Mouse (Mus musculus): Measurements from ENCODE around the gene Rbm4b. TPM values are rescaled to one million over a fixed set of nuclear protein-coding genes. Genes with fewer than 3 reads are reported as not detected.
A peak's percentile ranks its signal among the peaks of the same experiment; 100 is the strongest.
"Not testable (repeated sequence)": the region's sequence is repeated elsewhere in the genome, so short reads cannot be mapped to it uniquely, and the experiment has no call there.

The Rbm4b gene
- polyA plus RNA-seq, 1 experiment from 2014 or later = 136 TPM

DNA sequence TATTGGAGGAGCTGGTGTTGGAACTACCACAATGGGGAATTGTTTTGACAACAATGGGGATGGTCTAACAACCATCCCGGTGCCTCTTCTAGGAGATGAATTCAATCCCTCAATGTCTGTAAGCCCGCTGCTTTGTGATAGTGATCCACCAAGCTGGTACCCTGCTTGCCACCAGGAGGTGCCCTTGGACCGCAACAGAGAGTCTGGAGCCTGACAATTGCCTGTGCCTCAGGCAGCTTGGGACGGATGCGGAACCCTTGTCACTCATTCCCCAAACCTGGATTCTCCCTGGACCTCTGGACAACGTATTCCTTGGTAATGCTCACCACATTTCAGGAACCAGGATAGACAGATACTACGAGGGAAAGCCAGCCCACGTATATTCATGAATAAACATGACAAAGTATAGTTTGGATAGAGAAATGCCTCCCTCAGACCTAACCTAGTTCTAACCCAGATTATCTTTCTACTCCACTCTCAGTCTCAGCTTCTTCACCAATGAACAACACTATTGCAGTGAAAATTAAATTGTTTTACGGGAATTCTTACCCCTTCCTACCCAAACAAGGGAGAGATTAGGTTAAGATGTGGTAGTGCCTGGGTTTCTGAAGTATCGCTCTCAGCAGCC, 618 bp upstream of the Rbm4b start:
- Histone ChIP-seq H3K36me3 (replicated peaks; ENCODE audit: control insufficient read depth, insufficient read depth) (peaks cover 60% of the 10 kb centered on the region), H3K9me3 (ENCODE audit: control insufficient read depth, low read length) (no peaks in the 10 kb centered on the region), H3K4me2 (replicated peaks) (peak overlapping the region; percentile 80), H3K27me3 (ENCODE audit: control insufficient read depth, insufficient read depth, low read length) (no peaks in the 10 kb centered on the region), H3K9ac (peak overlapping the region; percentile 57), H3K4me3 (replicated peaks; ENCODE audit: low read length) (peak overlapping the region; percentile 65), H3K27ac (peak overlapping the region; percentile 94), H3K4me1 (replicated peaks; ENCODE audit: control insufficient read depth, insufficient read depth, low read length) (peaks cover 31% of the 10 kb centered on the region)
- peak; percentile 71 for ATAC-seq (ENCODE audit: low FRiP score)
- under 1% methylated on average over 10 of the region's 10 CpGs for WGBS
- DNase-seq (ENCODE audit: low spot score) = peak; percentile 88

DNA sequence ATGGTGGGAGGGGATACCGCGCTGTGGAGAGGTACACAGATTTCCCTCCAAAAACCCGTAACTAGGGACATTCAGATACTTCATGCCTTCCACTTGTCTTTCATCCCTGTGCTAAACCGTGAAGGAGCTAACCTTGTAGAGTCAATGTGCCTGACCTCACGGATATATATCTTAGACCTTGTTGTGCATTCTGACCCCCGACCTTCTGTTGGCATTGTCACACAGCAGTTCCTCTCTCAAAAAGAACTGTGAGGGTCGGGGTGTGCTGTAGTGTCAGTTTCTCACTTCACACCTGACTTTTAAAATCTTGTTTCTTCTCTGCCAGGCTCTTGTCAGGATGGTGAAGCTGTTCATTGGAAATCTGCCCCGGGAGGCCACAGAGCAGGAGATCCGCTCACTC, 624 bp downstream of the Rbm4b start:
- H3K4me1 ChIP-seq (replicated peaks; ENCODE audit: control insufficient read depth, insufficient read depth, low read length) = peaks cover 39% of the 10 kb centered on the region
- peak overlapping the region; percentile 94 for H3K27ac ChIP-seq
- ATAC-seq (ENCODE audit: low FRiP score) (no peak), DNase-seq (ENCODE audit: low spot score) (no peak)
- peak overlapping the region; percentile 80 for H3K4me2 ChIP-seq (replicated peaks)
- H3K27me3 ChIP-seq (ENCODE audit: control insufficient read depth, insufficient read depth, low read length) = no peaks in the 10 kb centered on the region
- H3K9me3 ChIP-seq (ENCODE audit: control insufficient read depth, low read length) = no peaks in the 10 kb centered on the region
- H3K36me3 ChIP-seq (replicated peaks; ENCODE audit: control insufficient read depth, insufficient read depth) = peaks cover 60% of the 10 kb centered on the region
- WGBS = 5% methylated on average over 9 of the region's 9 CpGs
- H3K4me3 ChIP-seq (replicated peaks; ENCODE audit: low read length) = peak overlapping the region; percentile 65
- peak overlapping the region; percentile 83 for H3K9ac ChIP-seq

DNA sequence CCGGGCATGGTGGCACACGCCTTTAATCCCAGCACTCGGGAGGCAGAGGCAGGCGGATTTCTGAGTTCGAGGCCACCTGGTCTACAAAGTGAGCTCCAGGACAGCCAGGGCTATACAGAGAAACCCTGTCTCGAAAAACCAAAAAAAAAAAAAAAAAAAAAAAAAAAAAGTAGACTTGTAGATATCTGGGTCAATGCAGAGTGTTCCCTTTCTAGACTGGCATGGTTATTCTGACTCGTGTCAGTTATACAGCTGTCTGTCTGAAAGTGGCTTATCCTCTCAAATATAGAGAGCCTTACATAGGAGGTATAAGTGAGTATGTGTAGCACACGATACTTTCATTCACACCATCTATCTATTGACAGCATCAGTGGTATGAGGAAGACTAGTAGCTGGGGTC, 4.2 kb downstream of the Rbm4b start:
- H3K27me3 ChIP-seq (ENCODE audit: control insufficient read depth, insufficient read depth, low read length); ATAC-seq (ENCODE audit: low FRiP score); H3K4me3 ChIP-seq (replicated peaks; ENCODE audit: low read length); DNase-seq (ENCODE audit: low spot score); H3K9ac ChIP-seq; H3K27ac ChIP-seq; H3K9me3 ChIP-seq (ENCODE audit: control insufficient read depth, low read length): not testable (repeated sequence)
- Histone ChIP-seq H3K4me1 (replicated peaks; ENCODE audit: control insufficient read depth, insufficient read depth, low read length) (peaks cover 64% of the 10 kb centered on the region), H3K36me3 (replicated peaks; ENCODE audit: control insufficient read depth, insufficient read depth) (peaks cover 79% of the 10 kb centered on the region), H3K4me2 (replicated peaks) (peak overlapping the region; percentile 91)
- WGBS = 89% methylated on average over 8 of the region's 8 CpGs

DNA sequence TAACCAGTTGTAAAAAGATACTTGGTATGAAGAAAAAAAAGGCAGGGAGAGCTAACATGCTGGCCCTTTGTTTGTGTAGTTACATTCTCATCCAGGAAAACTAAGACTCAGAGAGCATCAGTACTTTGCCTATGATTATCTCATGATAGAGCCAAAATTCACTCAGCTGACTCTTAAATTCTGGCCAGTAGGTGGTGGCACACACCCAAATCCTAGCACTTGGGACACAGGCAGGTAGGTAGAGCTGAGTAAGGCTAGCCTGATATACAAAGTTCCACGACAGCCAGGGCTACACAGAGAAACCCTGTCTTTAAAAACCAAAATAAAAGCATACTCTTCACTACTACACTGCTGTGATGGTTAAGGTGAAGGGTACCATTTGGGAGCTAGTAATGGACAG, 6.6 kb downstream of the Rbm4b start:
- WGBS = 55% methylated on average over 1 of the region's 1 CpGs
- Histone ChIP-seq H3K9ac (no peak overlapping the region), H3K36me3 (replicated peaks; ENCODE audit: control insufficient read depth, insufficient read depth) (peaks cover 98% of the 10 kb centered on the region), H3K27ac (no peak overlapping the region), H3K4me1 (replicated peaks; ENCODE audit: control insufficient read depth, insufficient read depth, low read length) (peaks cover 59% of the 10 kb centered on the region), H3K4me2 (replicated peaks) (no peak overlapping the region), H3K9me3 (ENCODE audit: control insufficient read depth, low read length) (no peaks in the 10 kb centered on the region), H3K4me3 (replicated peaks; ENCODE audit: low read length) (no peak overlapping the region), H3K27me3 (ENCODE audit: control insufficient read depth, insufficient read depth, low read length) (no peaks in the 10 kb centered on the region)
- DNase-seq (ENCODE audit: low spot score) (no peak), ATAC-seq (ENCODE audit: low FRiP score) (no peak)

DNA sequence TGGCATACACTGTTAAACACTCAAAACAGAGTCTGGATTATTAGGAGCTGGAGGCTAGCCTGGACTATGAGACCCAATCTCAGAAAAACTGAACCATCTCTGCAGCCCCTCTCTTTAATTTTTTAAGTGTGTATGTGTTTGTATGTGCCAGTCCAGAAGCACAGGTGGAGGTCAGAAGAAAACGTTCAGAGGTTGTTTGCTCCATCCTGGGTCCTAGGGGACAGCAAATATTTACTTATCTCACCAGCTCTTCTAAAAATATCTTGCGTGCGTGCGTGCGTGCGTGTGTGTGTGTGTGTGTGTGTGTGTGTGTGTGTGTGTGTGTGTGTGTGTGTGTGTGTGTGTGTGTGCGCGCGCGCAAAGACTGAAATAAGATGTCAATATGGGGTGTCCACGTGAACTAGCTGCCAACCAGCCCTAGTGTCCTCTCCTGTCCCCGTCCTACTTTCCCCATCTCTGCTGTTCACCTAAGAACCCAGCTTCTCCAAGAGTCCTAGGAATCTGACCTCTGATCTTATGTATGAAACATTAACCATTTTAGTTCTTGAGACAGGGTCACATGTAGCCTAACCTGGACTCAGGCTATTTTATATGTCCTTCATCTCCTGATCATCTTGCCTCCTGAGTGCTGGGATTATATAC, 11.3 kb downstream of the Rbm4b start:
- ATAC-seq (ENCODE audit: low FRiP score) (no peak), DNase-seq (ENCODE audit: low spot score) (no peak)
- H3K27ac ChIP-seq = no peak overlapping the region
- H3K9ac ChIP-seq = no peak overlapping the region
- H3K4me1 ChIP-seq (replicated peaks; ENCODE audit: control insufficient read depth, insufficient read depth, low read length) = peaks cover 23% of the 10 kb centered on the region
- no peaks in the 10 kb centered on the region for H3K27me3 ChIP-seq (ENCODE audit: control insufficient read depth, insufficient read depth, low read length)
- H3K36me3 ChIP-seq (replicated peaks; ENCODE audit: control insufficient read depth, insufficient read depth) = peaks cover 97% of the 10 kb centered on the region
- H3K9me3 ChIP-seq (ENCODE audit: control insufficient read depth, low read length) = no peaks in the 10 kb centered on the region
- H3K4me3 ChIP-seq (replicated peaks; ENCODE audit: low read length) = no peak overlapping the region
- no peak overlapping the region for H3K4me2 ChIP-seq (replicated peaks)
- WGBS = 88% methylated on average over 12 of the region's 12 CpGs

DNA sequence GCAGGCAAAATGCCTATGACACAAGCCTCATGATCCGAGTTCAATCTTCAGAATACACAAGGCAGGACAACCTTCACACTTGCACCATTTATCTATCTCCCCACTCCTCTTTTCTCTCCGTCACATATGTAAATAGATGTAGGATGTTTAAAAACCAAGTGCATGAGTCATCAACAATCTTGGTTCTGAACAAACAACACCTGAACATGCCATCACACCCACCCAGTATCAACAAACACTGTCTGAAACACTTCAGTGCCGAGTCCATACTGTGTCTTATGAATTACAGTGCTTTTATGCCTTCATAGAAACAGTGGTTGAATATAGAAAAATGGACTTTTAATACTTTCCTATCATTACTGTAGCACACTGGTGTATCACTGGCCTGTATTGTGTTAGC, 16.5 kb downstream of the Rbm4b start:
- ATAC-seq (ENCODE audit: low FRiP score) (no peak), DNase-seq (ENCODE audit: low spot score) (no peak)
- 83% methylated on average over 3 of the region's 3 CpGs for WGBS
- H3K9ac ChIP-seq = no peak overlapping the region
- peaks cover 85% of the 10 kb centered on the region for H3K36me3 ChIP-seq (replicated peaks; ENCODE audit: control insufficient read depth, insufficient read depth)
- no peaks in the 10 kb centered on the region for H3K9me3 ChIP-seq (ENCODE audit: control insufficient read depth, low read length)
- no peak overlapping the region for H3K4me3 ChIP-seq (replicated peaks; ENCODE audit: low read length)
- H3K4me1 ChIP-seq (replicated peaks; ENCODE audit: control insufficient read depth, insufficient read depth, low read length) = no peaks in the 10 kb centered on the region
- no peaks in the 10 kb centered on the region for H3K27me3 ChIP-seq (ENCODE audit: control insufficient read depth, insufficient read depth, low read length)
- no peak overlapping the region for H3K27ac ChIP-seq
- H3K4me2 ChIP-seq (replicated peaks) = no peak overlapping the region

DNA sequence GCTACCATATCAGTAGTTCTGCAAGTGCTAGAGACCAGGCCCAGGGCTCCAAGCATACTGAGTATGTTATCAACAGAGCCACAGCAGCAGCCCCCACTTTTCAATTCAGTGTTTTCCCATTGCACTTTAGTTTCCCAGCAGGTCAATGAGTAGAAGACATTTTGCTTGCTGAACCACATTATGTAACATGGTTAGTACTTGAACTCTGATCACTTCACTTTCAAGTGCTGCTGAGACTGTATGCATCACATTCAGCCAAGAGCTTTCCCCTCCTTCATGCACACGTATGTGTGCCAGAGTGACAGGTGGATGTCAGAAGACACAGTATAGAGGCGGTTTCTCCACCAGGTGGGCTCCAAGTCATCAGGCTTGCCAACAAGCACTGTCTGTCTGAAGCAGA, 26.6 kb downstream of the Rbm4b start:
- no peak overlapping the region for H3K9ac ChIP-seq
- H3K27me3 ChIP-seq (ENCODE audit: control insufficient read depth, insufficient read depth, low read length) = no peaks in the 10 kb centered on the region
- no peaks in the 10 kb centered on the region for H3K9me3 ChIP-seq (ENCODE audit: control insufficient read depth, low read length)
- WGBS = 95% methylated on average over 2 of the region's 2 CpGs
- peaks cover 96% of the 10 kb centered on the region for H3K36me3 ChIP-seq (replicated peaks; ENCODE audit: control insufficient read depth, insufficient read depth)
- no peak for ATAC-seq (ENCODE audit: low FRiP score)
- DNase-seq (ENCODE audit: low spot score) = no peak
- H3K4me1 ChIP-seq (replicated peaks; ENCODE audit: control insufficient read depth, insufficient read depth, low read length) = peaks cover 14% of the 10 kb centered on the region; the same call in 1 of the 2 replicates
- no peak overlapping the region for H3K4me3 ChIP-seq (replicated peaks; ENCODE audit: low read length)
- H3K4me2 ChIP-seq (replicated peaks) = no peak overlapping the region
- H3K27ac ChIP-seq = no peak overlapping the region

DNA sequence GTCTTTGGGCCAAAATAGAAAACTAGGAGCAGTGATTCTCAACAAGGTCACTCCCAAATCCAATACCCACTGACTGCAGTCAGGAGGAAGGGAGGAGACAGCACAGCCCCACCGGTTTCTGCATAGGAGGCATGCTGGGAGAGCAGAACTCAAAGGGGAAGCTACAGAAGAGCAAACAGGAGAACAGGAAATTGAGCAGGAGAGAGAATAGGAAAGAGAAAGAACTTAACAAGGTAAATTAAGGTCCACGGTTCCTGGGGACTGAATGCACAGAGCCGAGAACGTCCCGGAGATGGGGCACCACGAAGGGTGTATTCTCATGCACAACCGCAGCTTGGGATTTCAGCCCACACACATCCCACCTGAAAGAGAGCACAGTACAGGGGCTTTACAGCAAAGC, 28.9 kb downstream of the Rbm4b start:
- no peak overlapping the region for H3K9ac ChIP-seq
- ATAC-seq (ENCODE audit: low FRiP score) = no peak
- H3K4me3 ChIP-seq (replicated peaks; ENCODE audit: low read length) = no peak overlapping the region
- peaks cover 95% of the 10 kb centered on the region for H3K36me3 ChIP-seq (replicated peaks; ENCODE audit: control insufficient read depth, insufficient read depth)
- no peaks in the 10 kb centered on the region for H3K9me3 ChIP-seq (ENCODE audit: control insufficient read depth, low read length)
- H3K27me3 ChIP-seq (ENCODE audit: control insufficient read depth, insufficient read depth, low read length) = no peaks in the 10 kb centered on the region
- no peak for DNase-seq (ENCODE audit: low spot score)
- WGBS = 86% methylated on average over 7 of the region's 7 CpGs
- H3K4me1 ChIP-seq (replicated peaks; ENCODE audit: control insufficient read depth, insufficient read depth, low read length) = peaks cover 30% of the 10 kb centered on the region
- H3K4me2 ChIP-seq (replicated peaks) = no peak overlapping the region
- no peak overlapping the region for H3K27ac ChIP-seq

DNA sequence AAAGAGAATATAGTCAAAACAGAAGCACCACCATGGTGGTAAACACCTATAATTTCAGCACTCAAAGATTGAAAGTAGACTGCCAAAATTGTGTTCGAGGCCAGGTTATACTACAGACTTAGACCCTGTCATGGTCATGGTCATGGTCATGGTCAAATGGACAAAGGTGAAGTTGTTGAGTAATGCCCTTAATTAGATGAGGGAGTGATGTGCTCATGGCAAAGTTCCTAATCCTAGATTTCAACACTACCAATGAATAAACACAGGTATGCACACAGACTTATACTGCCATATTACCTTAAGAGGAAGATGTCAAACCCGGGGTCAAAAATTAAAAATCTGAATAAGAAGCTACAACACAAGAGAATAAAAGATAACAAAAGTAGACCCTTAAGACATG, 30.0 kb downstream of the Rbm4b start:
- no peaks in the 10 kb centered on the region for H3K9me3 ChIP-seq (ENCODE audit: control insufficient read depth, low read length)
- H3K36me3 ChIP-seq (replicated peaks; ENCODE audit: control insufficient read depth, insufficient read depth) = peaks cover 98% of the 10 kb centered on the region
- peaks cover 42% of the 10 kb centered on the region for H3K4me1 ChIP-seq (replicated peaks; ENCODE audit: control insufficient read depth, insufficient read depth, low read length)
- H3K27me3 ChIP-seq (ENCODE audit: control insufficient read depth, insufficient read depth, low read length) = no peaks in the 10 kb centered on the region
- DNase-seq (ENCODE audit: low spot score) (no peak), ATAC-seq (ENCODE audit: low FRiP score) (no peak)
- no peak overlapping the region for H3K9ac ChIP-seq
- WGBS = 94% methylated on average over 2 of the region's 2 CpGs
- no peak overlapping the region for H3K4me2 ChIP-seq (replicated peaks)
- H3K27ac ChIP-seq = no peak overlapping the region
- no peak overlapping the region for H3K4me3 ChIP-seq (replicated peaks; ENCODE audit: low read length)
